Mouse (Mus musculus) adrenal gland, postnatal 10 days (tissue): ENCODE results near the gene Fdxr. TPM values are rescaled to one million over a fixed set of nuclear protein-coding genes. Genes with fewer than 3 reads are reported as not detected.
A peak's percentile ranks its signal among the peaks of the same experiment; 100 is the strongest.

Source experiments
- DNase-seq: peaks from one replicate; pipeline ENCODE4 v3.0.0; 2021; ENCODE audit warnings: mixed read lengths
- total RNA-seq, 2 experiments: library from RNA; stranded (reverse); gene quantifications; 2 replicates each; pipeline ENCODE4 v1.2.3; 2021

Gene Fdxr
- total RNA-seq, 2 experiments from 2014 or later: 368 to 383 TPM

DNA sequence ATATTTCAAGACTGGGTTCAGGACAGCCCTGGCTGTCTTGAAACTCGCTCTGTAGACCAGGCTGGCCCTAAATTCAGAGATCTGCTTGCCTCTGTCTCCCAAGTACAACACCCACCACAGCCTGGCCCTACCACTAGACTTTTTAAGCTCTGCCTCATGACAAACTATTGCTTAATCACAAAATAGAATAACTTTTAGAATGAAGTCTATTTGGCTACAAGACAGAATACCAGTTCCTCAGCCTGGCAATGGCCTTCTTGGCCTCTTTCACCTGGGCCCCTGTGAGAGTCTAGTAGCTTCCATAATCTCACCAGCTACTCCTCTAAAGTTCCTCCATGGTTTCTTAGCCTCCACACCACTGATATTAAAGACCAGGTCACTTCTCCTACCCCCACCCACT, 13.5 kb upstream of the Fdxr start:
- DNase-seq: no peak

- DNase-seq: no peak
These were observed 13.0 kb upstream of the Fdxr start for GRCm38 (mm10) chr11:115289885-115290284.

- DNase-seq: no peak
These were observed 11.5 kb upstream of the Fdxr start for GRCm38 (mm10) chr11:115288305-115288704.

DNA sequence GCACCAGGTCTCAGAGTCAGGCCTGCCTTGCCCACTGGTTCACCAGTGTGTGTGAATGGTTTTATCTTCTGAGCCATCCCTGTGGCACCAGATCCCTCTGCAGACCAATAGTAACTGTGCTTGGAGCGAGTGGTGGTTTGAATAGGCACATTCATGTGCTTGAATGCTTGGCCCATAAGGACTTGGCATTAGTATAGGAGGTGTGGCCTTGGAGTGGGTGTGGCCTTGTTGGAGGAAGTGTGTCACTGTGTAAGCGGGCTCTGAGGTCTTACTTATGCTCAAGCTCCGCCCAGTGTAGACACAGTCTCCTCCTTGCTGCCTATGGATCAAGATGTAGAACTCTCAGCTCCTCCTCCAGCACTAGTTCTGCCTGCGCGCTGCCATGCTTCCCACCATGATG, 10.5 kb upstream of the Fdxr start:
- DNase-seq: no peak

DNA sequence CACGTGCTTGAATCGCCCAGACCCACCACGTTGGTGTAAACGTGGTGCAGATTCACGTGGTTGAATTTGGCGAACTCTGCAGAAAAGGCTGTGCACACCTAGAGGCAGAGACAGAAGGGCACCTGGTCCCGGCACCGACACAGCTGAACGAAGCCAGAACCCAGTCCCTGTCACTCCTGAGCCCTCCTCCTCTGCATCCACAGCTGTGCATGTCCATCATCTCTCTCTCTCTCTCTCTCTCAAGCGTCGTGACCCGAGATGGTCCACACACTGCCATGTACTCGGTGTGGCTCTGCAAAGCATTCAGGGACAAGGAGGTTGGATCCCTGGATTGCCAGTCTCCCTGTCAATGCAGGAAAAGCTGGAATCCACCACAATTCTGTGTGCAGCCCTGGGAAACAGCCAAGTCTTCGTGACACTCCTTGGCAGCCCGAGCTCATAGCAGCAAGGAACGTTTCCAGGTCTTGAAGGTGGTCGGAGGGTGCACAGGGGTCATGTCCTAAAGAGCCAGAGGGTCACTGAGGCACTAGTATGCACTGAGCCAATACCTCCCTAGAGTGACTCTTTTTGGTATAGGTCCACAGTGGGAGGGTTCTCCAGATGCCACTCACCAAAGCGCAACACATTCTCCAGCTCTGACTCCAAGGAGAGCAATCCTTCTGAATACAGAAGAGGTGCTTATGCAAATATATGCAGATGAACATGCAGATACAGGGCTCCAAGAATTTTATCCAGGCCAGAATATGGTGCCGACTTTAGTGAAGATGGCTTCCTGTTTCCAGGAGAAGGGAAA, 9.5 kb upstream of the Fdxr start:
- DNase-seq: no peak

DNA sequence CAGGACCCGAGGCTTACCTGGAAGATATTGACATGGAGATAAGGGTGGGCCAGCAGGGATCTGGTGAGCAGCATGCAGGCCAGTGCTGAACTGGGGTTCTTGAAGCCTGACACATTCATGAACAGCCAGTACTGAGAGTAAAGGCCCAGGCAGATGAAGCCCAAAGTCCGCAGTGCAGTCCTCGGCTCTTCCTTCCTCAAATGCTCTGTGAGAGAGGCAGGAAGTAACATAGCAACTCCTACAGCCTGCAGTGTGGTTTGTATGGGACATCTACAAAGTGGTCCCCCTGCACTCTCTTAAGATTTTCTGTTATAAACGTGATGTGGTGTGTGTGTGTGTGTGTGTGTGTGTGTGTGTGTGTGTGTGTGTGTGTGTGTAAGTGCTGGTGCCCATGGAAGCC, 8.4 kb upstream of the Fdxr start:
- no peak for DNase-seq

- no peak for DNase-seq
These were observed 7.2 kb upstream of the Fdxr start for GRCm38 (mm10) chr11:115283891-115284620.

DNA sequence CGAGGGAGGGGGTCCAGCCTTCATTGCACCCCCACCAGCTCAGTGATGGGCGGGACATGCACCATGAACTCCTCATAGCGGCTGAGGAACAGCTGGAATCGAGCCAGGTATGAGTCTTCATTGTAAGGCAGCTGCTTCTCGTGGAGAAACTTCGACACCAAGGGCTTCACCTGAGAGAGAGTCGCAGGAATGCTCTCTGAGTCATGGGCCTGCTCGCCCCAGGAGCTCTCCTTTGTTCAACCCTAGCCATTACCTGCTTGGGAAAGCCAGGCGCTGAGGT, 6.6 kb upstream of the Fdxr start:
- no peak for DNase-seq

DNA sequence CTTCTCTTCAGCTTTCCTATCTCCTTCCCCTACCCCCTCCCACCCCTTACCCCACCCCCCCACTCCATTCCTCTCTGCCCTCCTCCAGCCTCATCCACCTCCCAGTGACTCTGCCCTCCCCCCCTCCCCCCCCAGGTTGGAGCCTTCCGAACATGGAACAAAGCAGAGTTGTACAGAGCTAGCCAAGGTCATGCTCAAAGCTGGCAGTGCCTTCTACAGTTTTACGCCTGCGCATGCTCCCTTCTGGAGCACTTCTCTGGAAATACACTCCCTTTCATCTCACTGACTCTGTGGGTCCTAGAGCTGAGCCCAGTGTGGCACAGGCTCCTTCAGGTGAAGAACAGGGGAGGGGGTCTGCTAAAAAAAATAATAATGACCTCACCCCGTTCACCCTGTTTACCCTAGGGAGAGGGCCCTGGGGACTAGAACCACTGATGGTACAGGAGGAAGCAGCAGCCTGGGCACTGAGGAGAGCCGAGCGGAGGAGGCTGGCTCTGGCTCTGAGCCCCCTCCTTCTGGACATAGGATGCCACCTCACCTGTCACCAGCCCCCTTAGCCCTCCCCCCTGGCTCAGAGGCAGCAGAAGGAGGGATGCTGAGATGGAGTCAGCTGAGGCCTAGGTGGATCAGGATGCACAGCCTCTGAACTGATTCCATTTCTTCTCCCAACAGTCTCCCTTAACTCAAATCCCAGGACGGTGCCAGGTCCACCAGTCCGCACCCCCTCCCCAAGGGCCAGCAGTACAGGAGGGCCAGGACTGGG, 6.1 kb upstream of the Fdxr start:
- no peak for DNase-seq

- no peak for DNase-seq
These were observed 5.4 kb upstream of the Fdxr start for GRCm38 (mm10) chr11:115282295-115282694.

DNA sequence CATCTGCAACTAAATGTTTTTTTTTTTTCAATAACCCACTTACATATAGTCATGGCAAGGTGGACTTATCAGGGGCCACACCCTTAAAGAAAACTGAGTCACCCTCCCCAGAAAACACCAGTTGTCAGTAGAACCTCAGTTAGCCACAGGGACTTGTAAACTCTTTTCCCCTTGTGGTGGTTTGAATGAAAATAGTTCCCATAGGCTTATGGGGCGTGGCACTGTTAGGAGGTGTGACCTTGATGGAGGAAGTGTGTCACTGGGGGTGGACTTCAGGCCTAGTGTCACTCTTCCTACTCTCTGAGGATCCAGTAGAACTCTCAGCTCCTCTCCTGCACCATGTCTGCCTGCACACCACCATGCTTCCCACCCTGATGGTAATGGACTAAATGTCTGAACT, 2.9 kb upstream of the Fdxr start:
- DNase-seq: no peak

DNA sequence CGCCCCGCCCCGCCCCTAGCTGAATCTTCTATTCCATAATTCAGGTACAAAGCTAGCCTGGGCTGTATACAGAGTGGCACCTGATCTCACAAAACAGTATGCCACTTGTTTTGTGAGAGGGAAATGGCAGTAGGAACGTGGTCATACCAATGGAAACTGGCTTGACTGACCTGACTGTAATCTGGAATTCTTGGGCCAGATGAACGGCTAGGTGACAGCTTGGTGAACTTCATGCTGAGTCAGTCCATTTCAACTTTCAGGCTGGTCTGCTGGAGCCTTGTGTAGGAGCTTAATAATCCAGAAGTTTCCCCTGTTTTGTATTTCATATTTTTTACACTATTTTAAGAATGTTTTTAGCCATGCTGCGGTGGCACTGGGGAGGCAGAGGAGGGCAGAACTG, 1.3 kb upstream of the Fdxr start:
- DNase-seq: no peak

- no peak for DNase-seq
These were observed 740 bp upstream of the Fdxr start for GRCm38 (mm10) chr11:115277604-115277975.

DNA sequence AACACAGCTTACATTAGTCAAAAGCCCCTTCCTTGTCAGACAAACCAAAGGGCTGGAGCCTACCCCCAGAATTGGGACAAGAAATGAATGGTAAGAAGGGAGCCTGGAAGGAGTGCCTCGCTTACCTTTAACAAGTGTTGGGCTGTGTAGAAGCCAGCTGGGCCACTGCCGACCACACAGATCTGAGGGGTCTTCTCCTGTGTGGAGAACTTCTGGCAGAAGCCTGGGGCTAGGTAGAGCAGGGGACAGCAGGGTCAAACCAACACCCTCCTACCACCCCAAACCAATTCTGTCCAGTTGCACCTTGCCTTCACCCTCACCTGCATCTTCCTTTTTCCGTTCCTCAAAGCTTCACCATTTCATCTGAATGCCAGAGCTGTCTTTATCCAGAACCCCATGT, 896 bp downstream of the Fdxr start:
- no peak for DNase-seq

DNA sequence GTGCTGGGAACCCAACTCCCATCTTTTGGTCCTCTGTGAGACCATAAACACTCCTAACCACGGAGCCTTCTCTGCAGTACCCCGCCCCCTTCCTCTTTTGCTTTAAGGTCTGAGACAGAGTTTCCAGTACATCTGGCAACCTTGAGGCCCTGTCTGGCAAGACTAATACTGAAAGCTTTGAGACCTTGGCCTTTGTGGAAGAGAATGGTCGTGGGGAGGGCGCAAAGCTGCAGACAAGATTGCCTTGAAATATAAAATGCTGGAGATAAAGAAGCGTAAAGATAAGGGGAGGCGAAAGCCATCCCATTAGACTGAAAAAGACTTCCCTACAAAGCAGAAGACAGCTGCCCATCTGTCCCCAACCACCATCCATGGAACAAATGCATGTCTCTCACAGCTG, 1.3 kb downstream of the Fdxr start:
- DNase-seq: peak; percentile 74

DNA sequence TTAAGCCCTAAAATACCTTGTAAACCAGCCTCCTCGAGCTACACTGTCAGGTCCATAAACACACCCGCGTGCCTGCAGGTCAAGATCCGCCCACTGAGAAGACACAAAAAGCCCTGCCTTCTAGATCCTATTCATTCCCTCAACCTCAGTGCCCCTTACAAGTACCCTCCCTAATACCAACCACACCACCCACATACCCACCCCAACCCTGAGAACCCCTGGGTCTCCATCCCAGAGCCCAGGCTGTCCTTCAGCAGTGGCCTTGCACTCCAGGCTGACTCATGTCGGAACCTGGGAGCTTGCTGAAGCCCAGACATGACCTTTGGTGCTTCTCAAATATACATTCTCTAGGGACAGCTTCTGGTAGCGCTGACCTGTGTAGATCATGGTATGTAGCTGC, 2.1 kb downstream of the Fdxr start:
- DNase-seq: no peak

DNA sequence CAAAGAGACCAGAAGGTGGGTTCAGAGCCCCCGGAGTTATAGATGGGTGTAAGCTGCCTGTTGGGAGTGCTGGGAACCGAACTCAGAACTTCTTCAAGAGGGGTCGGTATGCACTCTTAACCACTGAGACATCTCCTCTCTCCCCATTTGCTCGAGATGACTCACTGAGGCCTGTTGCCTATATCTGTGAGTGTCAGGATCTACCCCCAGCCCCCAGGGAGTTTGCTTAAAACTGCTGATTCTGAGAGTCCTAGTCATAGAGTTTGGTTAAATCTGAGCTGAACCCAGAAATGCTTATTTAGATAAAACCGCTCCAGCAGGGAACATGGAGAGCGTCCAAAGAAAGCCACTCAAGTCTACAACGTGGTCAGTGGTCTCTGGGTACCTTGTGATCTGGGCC, 2.7 kb downstream of the Fdxr start:
- DNase-seq: no peak

GRCm38 (mm10) chr11:115273735-115274134, 3.1 kb downstream of the Fdxr start:
- no peak for DNase-seq

DNA sequence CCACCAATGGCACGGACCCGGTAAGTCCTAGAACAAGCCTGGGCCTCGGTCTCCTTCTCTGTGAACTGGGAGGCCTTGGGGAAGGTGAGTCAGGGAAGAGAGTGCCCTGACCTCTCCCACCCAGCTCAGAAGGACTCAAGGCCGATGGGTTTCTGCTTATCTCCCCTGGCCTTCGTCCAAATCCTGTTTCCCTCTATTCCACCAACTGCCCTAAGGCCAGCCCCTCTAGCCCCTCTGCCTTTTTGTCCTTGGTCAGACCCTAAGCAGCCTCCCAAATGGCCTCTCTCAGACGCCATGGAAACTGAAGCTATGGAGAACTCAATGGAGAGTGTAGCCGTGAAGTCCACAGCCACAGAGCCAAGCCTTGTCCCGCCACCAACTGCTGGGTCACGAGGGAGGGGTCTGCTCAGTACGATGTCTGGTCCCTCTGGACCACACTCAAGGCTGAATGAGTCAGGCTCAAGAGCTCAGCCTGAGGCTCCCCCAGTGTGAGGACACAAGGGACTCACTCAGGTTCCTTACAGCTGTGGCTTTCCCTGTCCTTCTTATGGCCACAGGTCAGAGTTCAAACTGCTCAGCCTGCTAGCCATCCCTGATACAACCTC, 3.9 kb downstream of the Fdxr start:
- peak; percentile 75 for DNase-seq

DNA sequence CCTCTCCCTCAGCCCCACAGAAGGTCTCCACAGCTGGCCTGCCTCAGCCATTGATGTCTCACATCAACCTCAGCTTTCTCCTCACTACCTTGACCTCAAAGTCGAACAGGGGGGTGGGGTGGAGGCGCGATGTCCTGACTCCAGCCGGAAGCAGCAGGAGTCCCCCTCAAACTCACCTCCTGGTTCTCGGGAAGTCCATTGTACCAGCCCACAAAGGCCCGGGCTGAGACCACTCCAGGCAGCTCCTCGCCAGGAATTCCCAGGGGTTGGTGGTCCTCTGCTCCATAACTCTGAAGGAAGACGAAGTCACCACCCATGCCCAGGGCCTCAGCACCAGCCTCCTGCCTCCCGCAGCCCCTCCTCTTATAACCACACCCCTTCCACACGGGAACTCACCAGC, 5.4 kb downstream of the Fdxr start:
- no peak for DNase-seq

DNA sequence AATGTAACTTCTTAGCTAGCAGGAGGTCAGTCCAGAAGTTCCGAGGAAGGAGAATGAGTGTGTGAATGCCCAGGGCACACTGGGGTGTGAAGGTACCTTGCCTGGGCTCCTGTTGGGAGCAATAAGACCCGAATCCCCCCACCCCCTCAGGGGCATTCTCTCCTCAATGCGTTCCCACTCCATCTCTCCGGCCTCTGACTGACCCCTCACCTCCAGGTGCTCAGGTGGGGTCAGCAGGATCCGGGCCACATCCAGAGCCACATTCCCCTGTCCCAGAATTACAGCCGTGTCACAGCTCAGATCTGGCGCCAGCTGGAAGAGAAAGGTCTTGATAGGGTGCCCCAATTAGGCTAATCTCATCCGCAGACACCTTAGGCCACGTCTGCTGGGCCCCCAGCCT, 5.8 kb downstream of the Fdxr start:
- no peak for DNase-seq

DNA sequence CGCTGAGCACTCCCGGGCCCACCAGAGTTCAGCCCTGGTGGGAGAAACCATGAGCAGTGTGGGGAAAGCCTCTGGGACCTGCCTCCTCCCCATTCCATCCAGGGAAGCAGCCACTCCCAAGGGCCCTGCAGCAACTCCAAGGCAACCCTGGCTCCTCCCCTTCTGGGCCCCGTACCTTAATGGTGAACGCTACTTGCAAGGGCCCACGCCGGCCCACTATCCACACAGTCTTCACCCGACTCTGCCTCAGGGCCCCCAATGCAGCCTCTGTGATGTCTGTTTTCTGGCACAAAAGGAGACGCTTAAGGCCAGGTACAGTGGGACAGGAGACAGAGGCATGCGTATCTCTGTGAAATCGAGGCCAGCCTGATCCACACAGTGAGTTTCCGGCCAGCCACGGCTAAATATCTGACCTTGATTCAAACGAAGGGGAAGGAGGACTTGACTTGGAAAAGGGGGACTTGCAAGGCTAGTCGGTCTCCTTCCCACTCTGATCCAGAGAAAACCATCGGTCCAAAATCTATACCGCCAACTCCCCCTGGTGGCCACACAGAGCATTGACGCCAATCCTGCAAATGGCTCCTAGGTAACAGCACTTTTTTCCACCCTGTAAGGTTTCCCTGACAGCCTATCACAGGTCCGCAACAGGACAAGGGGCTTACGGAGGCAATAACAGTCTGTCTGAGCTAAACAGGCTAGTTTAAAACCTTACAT, 6.5 kb downstream of the Fdxr start:
- peak; percentile 87 for DNase-seq
